Mouse (Mus musculus): ENCODE data around the gene Slc8b1.
A peak's percentile ranks its signal among the peaks of the same experiment; 100 is the strongest.

Slc8b1 gene

DNA sequence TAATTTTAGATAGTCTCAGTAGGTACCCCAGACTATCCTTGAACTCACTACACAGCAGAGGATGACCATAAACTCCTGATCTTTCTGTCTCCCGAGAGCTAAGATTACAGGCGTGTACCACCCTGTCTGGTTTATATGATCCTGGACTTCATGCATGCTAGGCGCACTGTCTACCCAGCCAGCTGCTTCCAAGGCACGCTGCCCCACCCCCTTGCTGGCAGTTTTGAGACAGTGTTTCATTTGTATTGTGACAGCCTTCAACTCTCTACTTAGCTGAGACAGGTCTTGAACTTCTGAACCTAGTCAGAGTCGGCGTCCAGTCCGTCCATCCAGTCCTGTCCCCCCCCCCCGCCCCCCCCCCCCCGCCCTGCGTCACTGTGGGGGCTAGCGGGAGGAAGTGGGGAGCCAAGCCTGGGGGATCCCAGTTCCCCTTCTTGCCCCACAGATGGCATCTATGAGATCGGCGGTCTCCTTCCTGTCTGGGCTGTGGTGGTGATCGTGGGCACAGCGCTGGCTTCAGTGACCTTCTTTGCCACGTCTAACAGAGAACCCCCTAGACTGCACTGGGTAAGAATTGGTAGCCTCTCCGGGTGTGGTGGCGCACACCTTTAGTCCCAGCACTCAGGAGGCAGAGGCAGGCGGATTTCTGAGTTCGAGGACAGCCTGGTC is 16.5 kb downstream of the Slc8b1 start:
- DNase-seq (ENCODE audit: low read depth, low spot score) = peak; percentile 56

DNA sequence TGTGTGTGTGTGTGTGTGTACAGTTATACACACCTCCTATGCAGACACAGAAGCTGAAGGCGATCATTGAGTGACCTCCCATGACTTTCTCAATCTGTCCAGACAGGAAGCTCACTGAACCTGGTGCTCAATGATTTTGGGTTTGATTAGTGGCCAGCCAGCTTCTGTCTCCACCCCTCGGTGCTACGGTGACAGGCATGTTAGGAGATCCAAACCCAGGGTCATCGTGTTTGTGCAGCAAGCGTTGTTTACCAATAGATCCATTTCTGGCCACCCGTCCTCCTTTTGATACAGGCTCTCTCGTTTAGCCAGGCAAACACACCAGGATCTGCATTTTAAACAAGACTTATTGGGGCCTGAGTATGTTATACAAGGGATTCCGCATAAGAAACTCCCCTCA is 20.7 kb downstream of the Slc8b1 start:
- DNase-seq (ENCODE audit: low read depth, low spot score) = no peak

DNA sequence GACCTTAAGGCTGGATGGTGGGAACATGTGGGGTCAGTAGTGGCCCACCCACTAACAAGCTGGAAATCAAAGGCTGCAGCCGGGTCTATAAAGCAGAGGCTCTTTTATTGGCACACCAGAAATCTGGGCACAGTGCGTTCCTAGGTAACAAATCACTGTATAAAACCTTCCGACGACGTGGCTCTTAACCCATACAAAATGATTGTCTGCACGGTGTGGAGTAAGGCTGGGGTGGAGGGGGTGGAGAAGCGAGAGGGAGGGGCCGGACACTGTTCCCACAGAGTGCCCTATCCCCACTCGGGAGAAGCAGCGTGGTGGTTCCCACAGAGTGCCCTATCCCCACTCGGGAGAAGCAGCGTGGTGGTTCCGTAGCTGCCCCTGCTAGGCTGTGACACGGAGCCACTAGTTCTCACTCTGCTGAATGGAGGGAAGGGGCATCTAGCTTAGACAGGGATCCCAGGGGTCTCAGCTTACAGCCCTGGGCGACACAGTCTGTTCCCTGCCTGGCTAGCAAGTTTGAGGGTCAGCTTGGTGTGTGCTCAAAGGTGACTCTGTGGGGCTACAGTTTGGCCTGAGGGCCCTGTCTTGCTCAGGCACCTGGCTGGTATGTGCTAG is 23.2 kb downstream of the Slc8b1 start:
- no peak for DNase-seq (ENCODE audit: low read depth, low spot score)

DNA sequence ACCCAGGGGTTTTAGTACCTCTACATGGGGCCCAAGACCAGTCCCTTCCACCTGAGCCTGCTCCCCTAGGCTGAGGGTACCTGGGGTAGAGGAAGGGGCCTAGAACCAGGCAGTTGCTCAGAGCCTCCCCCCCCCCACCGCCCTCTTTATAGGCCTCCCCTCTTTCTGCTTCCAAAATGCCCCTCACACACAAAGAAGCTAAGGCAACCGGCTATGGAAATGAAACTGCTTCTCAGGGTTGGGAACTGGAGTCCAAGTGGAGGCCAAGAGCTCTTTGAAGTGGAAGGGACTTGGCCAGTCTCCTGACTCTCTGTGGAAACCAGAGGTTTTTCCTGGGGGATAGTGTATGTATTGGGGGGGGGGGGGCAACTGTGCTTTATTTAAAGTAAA is 23.7 kb downstream of the Slc8b1 start:
- no peak for DNase-seq (ENCODE audit: low read depth, low spot score)

DNA sequence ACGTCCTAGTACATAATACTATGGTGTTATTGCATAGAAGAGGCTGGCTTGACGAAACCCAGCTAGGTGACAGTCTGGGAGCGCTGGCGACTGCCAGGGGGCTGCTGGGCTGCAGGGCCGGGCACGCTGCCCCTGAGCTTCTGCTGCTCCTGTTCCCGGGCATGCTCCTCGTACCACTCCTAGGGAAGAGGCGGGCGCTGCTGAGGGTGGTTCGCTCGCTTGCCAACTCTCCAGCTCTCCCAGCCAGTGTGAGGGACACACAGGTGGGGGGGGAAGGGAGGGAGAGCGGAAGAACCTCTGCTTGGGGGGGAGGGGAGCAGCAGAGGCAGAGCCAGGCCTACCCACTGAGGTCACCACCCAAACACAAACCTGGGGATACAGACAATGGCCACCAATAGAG is 25.1 kb downstream of the Slc8b1 start:
- DNase-seq (ENCODE audit: low read depth, low spot score) = no peak

DNA sequence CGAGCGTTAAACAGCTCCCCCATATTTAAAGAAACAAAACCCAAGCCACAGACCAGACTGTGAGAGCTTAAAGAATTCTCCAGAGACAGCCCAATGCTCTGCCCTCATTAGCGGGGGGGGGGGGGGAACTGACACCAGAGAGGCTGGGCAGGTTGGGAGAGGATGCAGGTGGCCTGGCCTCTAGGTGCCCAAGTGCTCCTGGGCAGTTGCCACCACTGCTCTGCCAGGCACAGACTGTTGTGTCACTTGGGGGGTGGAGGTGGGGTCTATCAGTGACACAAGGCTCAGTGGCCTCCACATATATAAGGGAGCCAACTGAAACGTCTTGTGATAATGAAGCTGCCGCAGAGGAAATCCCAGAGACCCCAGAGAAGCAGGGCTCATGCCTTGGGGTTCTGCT is 25.7 kb downstream of the Slc8b1 start:
- DNase-seq (ENCODE audit: low read depth, low spot score) = no peak

DNA sequence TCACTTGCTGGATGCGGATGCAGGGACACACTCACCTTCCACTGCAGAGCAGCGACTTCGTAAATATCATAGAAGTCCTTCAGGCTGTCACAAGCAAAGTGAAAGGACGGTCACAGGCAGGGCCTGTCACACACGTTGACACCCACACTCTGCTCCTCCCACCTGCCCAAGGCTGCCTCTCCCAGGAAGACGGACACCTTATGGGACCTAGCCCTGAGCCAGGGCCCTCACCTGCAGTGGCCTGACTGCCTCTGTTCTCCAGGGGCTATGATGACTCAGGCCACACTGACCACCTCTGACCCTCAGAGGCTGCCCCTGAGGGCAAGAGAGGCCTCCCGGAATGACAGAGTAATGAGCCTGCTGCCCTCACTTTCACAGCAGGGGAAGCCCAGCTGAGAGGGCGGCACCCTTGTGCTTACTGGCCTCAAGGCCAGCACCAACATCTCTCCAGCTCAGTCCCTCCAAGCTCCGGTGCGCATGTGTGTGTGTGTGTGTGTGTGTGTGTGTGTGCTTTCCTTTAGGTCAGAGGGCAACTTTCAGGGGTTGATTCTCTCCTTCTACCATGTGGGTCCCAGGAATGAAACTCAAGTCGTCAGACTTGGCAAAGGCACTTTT is 37.4 kb downstream of the Slc8b1 start:
- no peak for DNase-seq (ENCODE audit: low read depth, low spot score)

DNA sequence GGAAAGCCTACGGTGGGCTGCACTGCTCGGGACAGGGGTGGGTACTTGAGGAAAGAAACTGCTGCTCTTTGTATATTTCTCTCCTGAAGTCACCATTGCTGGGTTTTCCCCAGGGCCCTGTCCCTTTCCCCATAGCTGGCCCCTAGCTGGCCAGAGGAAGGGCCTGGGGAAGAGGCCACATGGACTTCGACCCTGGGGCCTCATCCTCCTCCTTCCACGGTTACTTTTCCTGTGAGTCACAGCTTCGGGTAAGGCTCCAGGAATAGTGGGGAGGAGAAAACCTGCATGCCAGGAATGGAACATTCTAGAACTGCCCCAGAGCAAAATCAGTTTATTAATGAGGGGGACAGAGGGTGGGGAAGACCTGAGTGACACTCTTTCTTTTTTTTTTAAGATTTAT is 39.2 kb downstream of the Slc8b1 start:
- no peak for DNase-seq (ENCODE audit: low read depth, low spot score)

DNA sequence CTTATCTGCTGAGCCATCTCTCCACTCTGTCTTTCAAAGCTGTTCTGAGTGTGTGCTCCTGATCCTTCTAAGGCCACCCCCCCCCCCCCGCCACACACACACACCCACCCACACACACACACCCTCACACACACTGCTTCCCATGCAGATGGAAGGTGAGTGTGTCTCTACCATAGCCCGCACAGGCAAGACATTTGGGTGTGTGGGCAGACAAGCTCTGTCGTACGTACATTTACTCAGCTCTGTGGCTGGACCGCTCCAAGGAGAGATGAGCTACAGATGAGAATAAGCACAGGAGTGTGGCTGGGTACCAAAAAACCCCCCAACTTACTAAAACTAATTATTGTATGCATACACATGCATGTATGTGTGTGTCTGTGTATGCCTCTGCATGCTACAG is 39.7 kb downstream of the Slc8b1 start:
- no peak for DNase-seq (ENCODE audit: low read depth, low spot score)

DNA sequence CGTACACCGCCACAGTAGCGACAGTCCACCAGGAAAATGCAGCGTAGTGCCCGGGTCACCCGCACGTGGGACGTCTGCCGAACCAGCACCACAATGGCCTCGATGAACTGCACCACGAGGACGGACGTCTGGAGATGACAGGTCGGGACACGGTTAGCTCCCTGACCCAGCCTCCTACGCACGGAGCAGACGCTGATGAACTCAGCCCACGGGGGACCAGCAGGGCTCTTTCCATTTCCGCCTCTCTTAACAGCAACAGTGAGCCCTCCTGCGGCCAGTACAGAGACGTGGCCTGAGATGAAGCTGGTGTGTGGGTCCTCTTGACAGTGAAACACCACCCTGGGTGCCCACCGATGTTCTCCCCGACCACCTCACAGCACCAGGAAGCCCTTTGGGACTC is 44.9 kb downstream of the Slc8b1 start:
- no peak for DNase-seq (ENCODE audit: low read depth, low spot score)

DNA sequence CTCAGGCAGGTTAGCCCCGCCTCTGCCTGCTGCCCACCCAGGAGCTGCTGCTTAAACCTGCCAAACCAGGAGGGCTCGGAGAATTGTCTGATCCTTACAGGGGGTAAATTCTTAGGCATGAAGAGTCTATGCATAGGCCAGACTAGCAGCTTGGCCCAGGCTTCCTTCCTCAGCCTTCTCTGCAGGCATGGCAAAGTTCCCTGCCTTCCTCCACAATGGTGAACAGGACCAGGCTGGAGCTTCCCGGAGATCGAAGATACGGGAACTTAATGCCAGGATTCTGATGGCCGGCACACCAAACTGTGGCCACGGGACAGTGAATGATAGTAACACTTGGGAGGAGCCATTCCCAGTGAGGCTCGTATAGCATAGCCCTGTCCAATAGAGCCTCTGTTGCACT is 47.1 kb downstream of the Slc8b1 start:
- DNase-seq (ENCODE audit: low read depth, low spot score) = no peak

DNA sequence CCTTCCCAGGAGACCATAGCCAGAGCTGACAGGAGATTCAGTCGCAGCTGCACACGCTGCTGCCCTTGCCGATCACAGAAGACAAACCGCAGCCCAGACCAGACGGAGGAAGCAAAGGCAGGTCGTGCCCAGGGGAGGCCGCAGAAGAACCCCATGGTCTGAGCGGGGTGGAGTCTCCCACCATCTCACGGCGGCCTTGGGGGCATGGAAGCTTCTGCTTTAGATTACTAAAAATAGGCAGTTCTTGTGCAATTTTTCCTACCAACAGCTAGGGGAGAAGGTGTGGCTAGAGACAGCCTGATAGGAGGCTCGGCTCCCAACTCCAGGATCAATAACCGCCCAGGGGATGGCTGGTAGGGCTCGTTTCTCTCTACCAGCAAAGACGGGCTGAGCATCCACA is 47.8 kb downstream of the Slc8b1 start:
- DNase-seq (ENCODE audit: low read depth, low spot score) = no peak

DNA sequence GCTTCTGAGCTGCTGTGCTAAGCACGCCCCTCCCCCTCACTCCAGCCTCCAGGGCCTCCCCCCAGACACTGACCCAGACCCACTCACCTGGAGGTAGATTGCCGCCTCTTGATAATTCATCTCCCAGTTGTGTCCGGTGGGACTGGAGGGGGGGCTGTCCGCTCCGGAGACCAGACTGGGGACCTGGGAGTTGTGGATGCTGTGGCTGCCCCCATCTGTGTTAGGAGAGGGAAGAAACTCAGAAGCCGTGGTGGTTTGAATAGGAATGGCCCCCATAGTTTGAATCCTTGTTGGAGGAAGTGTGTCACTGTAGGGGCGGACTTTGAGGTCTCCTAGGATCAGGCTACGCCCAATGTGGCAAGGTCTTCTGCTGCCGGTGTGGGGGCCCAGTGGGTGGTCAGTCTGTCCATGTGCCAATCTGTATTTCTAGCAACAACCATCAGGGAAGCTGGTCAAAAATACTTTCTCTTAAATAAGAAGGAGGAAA is 49.2 kb downstream of the Slc8b1 start:
- DNase-seq (ENCODE audit: low read depth, low spot score) = no peak

DNA sequence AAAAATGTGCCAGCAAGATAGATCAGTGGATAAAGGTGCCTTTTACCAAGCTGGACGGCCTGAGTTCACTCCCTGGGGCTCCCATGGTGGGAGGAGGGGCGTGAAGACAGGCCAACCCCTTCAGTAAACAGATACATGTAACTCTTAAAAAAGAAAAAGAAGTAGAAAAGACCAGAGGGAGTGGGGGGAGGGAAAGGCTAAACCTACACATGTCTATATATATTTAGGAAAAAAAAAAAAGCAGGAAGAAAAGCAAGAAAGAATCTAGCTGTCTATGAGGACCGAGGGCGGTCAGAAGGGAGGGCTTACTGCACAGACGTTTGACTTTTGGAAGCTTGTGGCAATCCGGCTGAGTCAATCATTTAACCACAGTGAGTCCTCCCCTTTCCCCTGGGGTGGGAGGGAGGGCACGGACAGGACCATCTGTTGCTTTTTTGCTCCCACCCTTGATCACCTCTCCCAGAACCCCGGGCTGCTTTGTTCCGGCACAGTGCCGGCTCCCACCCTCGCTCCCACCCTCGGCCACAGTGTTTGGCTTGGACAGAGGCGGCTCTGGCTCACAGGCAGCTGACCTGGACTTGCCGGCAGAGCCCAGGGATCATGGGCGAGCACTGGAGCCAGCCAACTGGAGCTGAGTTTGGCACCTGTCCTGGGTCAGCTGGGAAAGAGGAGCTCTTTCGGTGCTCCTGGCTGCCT is 49.8 kb downstream of the Slc8b1 start:
- DNase-seq (ENCODE audit: low read depth, low spot score) = no peak

DNA sequence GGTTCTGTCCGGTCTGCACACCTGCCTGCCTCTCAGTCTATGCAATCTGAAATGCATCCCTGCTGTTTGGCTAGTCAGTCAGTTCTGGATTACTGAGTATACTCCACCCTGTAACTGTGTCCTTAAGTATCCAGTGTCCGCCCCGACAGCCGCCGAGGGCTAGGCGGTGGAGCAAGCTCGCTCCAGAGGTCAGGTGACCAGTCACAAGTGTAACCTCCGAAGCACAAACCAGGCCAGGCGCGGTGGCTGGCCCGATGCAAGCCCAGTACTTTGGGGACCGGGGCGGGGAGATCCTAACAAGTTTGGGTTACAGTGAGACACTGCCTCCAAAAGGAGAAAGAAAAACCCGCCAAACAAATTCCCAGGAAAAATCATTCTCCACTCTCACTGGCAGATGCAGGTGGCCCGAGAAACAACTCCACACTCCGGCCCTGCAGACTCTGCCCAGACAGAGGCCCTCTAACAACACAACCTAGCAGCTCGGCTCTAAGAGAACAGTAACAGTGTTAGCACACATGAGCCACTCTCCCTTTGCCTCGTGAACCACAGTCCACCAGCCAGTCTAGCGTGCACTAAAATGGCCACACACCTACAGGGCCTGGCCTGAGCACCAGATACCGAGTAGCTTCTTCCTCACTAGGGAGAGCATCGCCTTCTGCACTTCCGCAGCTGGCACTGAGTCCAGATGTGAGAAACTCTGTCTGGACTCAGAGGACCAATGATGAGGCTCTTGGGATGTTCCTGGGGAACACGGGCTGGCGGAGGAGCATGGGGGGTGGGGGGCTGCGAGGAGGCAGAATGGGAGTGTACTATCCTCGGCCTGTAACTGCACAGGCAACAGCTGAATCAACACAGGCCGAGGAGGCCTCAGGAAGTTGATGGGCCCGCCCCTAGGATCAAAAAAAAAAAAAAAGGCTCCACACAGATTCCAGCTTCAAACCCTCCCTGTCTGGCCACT is 52.3 kb downstream of the Slc8b1 start:
- DNase-seq (ENCODE audit: low read depth, low spot score) = no peak

DNA sequence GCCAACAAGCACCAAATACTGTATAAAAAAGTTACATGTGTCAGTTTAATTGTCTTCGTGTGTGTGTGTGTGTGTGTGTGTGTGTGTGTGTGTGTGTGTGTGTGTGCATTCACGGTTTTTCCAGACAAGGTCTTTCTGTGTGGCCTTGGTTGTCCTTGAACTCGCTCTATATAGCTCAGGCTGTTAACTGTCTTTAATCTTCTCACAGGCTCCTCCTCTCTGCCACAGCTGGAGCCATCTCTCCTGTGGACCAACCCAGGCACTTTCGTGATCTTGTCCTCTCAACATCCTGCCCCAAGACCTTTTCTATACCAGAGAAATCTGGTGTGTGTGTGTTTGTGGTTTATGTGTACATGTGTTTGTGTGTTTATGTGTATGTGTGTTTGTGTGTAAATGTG is 52.9 kb downstream of the Slc8b1 start:
- DNase-seq (ENCODE audit: low read depth, low spot score) = no peak

DNA sequence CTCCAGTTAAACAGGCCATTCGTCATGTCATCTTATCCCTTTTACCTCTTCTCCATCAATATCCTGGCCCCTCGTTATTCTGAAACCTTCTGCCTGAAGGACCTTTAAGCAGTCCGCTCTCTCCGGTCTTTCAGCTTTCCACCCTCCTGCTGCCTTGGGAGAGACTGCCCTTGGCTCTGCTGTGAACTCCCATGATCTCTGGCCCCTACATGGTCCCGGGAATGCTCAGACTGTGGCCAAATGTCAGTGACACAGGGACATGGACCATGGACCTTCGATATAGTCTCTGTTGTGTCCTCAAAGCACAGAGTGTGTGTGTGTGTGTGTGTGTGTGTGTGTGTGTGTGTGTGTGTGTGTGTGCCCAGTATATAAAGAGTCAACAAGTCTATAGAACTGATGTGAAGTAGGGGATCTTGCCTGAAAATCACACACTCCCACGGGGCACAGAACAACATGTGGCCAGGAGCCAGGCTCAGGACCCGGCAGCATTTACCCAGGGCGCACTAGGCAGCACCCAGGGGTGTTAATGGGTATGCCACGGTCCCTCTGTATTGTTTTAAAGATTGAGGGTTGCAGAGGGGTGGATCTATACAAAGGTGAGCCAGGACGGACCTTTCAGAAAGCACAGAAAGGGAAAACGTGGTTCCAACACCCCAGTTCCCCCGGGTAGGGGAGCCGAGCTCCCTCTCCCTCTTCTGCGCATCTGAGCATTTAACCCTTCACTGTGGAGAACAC is 54.4 kb downstream of the Slc8b1 start:
- no peak for DNase-seq (ENCODE audit: low read depth, low spot score)

DNA sequence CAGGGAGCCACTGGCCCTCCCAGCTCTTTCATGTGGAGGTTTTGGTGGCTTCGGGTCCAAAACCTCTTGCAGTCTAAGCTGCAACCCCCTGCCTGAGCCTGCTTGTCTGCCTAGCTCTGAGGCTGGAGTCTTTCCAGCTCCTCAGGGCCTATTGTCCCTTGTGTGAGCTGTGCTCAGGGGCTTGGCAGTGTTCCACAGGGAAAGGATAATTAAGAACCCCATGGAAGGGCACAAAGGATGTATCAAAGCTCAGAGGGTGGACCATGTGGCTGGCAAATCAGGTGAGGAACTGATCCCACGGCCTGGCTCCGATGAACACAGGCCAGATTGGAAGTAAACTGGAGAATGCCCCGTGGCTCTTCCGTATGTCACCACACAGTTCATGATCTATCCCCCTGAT is 55.1 kb downstream of the Slc8b1 start:
- no peak for DNase-seq (ENCODE audit: low read depth, low spot score)

DNA sequence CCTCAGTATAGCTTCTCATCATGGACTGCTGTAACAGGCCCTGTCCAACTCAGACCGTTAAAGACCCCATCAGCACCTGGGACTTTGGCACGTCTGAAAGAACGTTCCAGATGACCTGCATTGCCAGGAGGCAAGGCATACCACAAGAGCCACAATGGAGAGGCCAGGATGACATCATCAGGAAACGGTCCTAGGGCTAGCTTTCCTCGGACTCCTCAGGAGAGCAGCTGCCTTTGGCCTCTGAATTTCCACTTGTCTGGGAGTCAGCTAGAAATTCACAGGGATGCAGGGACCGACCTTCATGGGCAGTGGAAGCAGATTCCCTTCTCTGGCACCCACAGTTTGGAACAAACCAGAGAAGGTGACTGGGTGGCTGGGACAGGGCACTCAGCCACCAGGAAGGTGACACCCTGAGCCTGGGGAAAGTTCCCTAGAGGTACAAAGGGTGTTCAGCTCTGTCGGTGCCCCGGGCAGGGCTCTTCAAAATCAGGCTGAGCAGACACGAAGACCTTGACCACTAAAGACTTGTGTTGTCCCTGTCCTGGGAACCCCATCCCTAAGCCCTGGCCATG is 55.8 kb downstream of the Slc8b1 start:
- DNase-seq (ENCODE audit: low read depth, low spot score) = no peak

DNA sequence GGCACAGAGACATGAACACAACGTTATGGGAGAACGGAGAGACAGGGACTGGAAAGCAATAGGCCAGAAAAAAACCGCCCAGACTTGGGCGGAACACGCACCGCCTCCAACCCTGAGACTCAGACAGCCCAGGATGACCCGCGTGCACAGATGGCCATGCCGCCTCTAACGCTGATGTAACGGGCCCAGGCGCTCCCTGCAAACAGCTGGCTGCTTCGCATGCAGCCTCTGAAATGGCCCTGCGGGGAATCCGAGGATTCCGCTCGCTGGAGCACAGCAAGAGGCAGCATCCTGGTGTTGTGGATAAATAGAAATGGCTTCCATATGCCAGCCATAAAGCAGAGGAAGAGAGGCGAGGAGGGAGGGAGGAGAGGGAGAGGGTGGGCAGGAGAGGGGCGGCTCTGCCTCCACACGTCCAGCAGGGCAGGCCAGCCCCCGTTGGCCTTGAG is 56.3 kb downstream of the Slc8b1 start:
- no peak for DNase-seq (ENCODE audit: low read depth, low spot score)
